Mouse (Mus musculus) urinary bladder, adult 2 months (tissue): ENCODE data around the gene Ggn. TPM values are rescaled to one million over a fixed set of nuclear protein-coding genes. Genes with fewer than 3 reads are reported as not detected.
"Not testable (repeated sequence)": the region's sequence is repeated elsewhere in the genome, so short reads cannot be mapped to it uniquely, and the experiment has no call there.

Experiments
- DNase-seq: peaks from one replicate; pipeline ENCODE4 v3.0.0; 2022; ENCODE audit warnings: low spot score
- polyA plus RNA-seq: library from polyadenylated mRNA; depleted of rRNA; stranded (reverse); fragments of >200 nt; gene quantifications from 2 replicates; pipeline ENCODE4 v1.2.3, GENCODE M21; 2012; rRNA removed

Ggn gene
- polyA plus RNA-seq = 0.69 and 1.1 TPM in 2 replicates

- peak; percentile 56 for DNase-seq
Measured at GRCm38 (mm10) chr7:29170066-29170754, at the start of gene Ggn, which contains the start of gene Spred3. Gene Ggn, plus strand, starts transcription at chr7:29170210. Gene Spred3, minus strand, starts transcription at chr7:29170411.

DNA sequence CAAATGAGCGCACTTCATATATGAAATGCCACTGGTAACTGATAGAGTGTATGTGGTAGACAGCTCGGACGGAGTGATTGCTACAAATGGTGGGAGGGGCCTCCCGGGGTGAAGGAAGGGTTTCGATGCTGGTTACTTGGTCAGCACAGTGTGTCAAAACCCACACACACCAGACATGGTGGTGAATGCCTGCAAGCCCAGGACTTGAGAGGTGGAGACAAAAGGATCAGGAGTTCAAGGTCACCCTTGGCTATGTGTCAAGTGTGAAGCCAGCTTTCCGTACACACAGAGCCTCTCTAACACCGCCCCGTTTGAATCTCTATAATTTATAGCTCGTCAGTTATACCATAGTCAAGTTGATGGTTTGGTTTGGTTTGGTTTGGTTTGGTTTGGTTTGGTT, 47.2 kb upstream of the Ggn start:
- no peak for DNase-seq

DNA sequence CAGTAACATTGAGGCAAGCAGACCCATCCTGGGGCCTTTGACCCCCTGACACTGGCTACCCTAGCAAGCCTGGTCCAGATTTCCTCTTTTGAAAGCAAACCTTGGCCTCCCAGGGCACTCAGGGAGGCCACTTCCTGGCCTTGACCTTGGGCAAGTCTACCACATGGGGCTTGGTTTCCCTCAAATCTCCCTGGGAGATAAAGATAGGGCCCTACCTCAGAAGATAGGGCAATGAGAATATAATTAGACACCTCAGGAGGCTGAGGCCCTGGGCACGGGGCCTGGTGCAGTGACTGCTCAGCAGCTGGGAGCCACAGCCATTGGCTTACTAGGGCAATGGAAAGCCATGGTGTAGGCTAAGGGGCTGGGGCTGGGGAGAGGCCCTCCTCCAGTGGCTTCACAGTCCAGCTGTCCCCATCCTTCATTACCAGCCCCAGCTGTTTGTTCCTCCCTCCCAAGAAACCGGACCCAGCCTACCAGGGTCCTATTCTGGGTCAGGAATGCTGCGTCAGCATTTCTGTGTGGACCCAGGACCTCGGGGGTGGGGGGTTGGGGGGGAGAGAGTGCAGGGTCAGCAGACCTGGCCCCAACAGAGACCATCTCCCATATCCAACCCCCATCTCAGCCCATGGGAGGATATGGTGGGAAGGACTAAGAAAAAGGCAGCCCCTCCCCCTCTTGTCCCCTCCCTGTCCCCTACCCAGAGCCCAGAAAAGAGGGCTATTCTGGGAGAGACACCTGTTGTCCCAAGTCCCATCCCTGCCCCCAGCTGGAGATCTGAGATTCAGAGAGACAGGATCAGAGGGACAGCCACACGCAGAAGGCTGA, 46.3 kb upstream of the Ggn start:
- DNase-seq = no peak

DNA sequence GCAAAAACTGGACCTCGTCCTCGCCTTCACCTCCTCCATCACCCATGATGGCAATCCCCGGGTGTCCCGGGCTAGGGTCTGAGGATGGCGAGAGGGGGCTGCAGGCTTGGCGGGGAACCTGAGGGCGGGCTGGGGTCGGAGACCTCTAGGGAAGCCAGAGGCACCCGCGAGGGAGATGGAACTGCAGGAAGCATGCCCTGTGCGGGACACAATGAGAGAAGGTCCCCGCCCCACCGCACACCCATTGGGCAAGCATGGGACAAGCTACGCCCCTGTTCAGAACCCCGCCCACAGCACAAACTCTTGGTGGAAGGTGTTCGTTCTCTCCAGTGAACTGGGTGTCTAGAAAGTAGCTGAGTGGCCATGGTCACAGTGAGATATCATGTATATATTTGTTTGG, 45.0 kb upstream of the Ggn start, which contains the start of gene Ryr1:
TSS of gene Ryr1 (minus strand) at position 210 of the 400 bp plus-strand sequence.
- no peak for DNase-seq

DNA sequence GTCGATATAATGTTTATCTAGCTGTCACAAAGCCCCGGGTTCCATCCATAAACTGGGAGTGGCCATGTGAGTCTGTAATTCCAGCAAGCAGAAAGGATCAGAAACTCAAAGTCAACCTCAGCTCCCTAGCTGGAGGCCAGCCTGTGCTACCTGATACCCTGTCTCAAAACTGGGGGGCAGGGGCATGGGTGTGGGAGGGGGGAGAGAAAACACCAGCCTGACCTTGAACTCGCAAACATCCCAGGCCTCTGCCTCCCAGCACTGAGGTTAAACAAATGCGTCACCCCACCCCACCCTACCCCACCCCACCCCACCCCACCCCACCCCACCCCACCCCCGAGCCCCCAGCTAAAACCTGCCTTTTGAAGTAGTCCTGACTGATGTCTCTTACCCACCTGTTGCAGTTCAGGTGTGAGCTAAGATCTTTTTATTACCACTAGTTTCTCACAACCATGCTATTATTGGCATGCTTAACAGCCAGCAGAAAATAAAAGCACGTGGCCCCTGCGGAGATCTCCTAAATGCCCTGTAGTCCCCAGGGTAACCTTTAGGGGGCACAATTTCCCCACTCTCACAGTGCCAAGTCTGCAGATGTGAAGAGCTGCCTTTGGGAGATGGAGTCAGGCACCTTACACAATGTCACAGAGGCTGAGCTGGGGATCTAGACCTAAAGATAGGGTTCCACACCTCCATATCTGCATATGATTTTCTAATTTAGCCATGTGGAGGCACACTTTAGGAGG, 43.7 kb upstream of the Ggn start:
- no peak for DNase-seq

DNA sequence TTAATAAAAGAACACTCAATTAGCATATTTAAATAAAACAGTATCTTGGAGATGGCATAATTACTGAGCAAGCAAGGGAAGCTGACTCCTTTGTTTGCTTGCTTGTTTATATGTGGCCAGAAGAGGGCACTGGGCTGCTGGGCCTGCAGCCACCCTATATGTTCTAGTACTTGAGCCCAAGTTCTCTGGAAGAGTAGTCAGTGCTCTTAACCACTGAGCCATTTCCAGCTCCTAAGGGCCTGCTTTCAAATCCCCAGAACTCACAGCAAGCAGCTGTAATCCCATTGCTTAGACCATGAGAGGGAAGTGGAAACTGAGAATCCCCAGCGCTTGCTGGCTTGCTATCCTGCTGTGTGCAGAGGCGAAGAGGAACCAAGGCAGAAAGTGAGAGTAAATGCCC, 41.3 kb upstream of the Ggn start:
- DNase-seq = no peak

DNA sequence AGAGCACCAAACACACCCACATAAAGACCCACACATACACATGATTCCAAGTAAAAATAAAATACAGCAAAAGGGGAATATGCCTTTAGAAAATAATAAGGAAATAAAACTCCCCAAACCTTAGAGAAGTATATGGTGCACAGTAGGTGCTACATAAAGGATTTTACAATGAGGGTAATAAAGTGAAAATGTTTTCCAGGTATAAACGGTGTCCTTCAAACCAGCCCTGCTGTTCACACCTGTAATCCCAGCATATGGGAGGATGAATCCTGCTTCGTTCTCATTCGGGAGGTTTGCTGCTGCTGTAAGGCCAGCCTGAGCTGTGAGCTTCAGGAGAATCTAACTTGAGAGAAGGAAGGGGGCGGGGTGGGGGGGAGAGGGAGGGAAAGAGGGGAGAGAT, 35.8 kb upstream of the Ggn start:
- no peak for DNase-seq

DNA sequence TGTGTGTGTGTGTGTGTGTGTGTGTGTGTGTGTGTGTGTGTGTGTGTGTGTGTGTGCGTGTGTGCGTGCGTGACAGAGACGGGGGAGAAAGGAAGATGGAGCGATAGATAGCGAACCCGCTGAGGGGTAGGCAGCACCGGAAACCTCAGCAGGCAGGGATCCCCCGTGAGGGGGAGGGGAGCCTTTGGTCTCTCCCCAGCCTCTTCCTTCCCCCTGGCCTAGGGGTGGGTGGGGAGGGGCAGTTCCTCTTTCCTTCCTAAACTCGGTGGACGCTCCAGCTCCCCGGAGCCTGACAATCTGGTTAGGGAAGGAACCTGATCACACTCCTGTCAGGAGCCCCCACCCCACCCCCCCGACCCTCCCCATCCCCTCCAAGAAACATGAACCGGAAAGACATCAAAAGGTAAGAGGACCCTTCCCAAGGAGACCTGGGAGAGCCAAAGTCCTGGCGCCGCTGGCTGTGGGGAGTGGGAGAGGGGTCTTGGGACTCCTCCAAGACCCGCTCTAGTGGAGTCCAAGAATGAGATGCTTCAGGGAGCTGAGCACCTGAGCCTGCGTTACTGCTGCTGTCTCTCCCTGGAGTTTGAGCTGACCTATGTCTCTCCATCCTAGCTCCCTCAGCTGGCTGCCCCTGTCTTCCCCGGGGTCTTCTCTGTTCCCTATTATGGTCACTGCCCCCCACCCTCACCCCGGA, 35.2 kb upstream of the Ggn start, which contains the start of gene Rasgrp4:
TSS of gene Rasgrp4 (plus strand) at position 159 of the 694 bp plus-strand sequence.
- DNase-seq = no peak

DNA sequence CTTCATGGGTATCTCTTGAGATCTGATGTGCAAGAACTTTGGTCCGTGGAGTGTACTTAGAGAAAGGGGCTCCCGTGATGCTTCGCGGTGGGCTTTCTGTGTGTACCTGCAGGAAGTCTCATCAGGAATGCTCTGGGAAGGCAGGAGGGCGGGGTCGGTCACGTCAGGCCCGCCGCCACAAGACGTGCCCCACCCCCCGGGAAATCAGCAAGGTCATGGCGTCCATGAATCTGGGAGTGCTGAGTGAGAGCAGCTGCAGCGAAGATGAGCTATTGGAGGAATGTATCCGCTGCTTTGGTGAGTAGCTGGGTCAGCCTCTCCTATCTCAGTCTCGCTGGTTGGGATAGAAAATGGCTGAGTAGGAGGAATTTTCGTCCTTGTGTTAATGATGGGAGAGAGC, 32.6 kb upstream of the Ggn start:
- no peak for DNase-seq

DNA sequence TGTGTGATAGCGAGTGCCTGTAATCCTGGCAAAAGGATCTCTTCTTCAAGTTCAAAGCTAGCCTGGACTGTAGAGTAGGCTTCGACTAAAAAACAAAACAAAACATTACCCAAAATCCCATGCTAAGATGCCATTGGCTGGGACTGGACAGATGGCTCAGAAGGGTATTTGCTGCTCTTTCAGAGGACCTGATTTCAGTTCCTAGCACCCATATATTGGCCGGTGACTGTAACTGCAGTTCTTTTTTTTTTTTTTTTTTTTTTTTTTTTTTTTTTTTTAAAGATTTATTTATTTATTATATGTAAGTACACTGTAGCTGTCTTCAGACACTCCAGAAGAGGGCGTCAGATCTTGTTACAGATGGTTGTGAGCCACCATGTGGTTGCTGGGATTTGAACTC, 30.8 kb upstream of the Ggn start:
- not testable (repeated sequence) for DNase-seq

DNA sequence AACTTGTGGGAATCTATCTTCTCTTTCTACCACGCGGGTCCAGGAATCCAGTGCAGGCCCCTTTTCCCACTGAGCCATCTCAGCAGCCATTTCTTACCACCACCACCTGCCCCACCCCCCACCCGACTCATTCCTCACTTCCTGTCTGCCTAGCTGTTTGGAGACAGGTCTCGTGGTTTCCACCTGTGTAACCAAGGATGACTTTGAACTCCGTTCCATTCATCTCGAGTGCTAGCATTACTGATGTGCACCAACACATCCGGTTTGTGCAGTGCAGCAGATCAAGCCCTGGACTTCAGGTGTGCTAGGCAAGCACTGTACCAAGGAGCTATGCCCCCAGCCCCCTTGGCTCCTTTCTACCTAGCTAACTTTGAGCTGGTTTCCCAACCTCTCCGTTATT, 28.6 kb upstream of the Ggn start:
- no peak for DNase-seq

- DNase-seq = no peak
Measured at GRCm38 (mm10) chr7:29144006-29144405, 26.0 kb upstream of the Ggn start.

- DNase-seq = no peak
Measured at GRCm38 (mm10) chr7:29146625-29147367, 23.2 kb upstream of the Ggn start.

DNA sequence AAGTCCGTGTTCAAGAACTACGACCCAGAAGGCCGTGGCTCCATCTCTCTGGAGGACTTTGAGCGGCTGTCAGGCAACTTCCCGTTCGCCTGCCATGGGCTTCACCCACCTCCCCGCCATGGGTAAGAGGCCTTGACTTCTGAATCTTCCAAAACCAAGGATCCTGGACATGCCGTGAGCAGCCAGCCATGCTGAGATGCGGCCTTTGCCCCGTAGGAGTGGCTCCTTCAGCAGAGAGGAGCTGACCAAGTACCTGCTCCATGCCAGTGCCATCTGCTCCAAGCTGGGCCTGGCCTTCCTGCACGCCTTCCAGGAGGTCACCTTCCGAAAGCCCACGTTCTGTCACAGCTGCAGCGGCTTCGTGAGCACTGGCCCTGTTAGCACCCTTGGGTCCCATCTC, 21.2 kb upstream of the Ggn start:
- DNase-seq = no peak

DNA sequence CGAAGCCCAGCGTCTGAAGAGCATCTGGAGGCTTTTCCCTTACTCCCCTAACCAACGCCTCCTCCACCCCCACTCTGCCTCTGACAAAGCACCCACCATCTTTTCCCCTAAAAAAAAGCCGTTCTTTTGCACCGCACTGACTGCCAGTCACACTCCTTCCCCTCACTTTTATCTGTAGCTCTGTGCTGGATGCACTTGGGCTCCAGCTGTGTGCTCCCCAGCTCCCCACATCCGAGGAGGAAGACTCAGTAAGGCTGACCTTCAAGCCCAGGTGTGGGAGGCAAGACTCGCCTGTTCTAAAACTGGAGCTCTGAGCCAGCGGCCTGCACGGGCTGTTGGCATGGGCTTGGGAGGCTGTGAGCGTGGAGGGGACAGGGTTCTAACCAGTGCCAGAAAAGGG, 18.5 kb upstream of the Ggn start:
- no peak for DNase-seq

DNA sequence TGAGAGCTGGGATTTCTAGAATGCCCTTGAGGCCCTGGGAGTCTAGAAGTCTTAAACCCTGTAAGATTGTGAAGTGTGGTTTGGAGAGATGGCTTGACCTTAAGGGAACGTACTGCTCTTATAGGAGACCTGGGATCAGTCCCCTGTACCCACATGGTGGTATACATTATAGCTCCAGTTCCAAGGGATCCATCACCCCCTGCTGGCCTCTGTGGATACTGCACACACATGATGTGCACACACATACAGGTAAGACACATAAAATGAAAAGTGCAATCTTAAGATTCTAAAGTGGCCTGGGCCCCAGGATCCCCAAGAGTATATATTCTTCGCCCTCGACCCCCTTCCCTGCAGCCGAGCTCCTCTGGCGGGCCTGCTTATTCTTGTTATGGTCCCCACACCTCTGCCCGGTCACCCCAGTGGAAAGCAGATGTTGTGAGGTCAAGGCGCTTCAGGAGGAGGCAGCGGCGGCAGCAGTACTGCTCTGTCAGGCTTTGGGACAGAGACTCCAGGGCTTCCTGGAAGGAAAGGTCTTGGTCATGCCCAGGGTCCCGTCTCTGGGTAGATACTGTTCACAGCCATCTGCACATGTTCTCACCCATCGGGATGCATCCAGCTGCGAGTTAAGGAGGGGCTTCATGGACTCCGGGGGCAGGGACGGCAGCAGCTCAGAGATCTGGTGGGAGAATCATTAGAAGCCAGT, 15.8 kb upstream of the Ggn start:
- DNase-seq = no peak

DNA sequence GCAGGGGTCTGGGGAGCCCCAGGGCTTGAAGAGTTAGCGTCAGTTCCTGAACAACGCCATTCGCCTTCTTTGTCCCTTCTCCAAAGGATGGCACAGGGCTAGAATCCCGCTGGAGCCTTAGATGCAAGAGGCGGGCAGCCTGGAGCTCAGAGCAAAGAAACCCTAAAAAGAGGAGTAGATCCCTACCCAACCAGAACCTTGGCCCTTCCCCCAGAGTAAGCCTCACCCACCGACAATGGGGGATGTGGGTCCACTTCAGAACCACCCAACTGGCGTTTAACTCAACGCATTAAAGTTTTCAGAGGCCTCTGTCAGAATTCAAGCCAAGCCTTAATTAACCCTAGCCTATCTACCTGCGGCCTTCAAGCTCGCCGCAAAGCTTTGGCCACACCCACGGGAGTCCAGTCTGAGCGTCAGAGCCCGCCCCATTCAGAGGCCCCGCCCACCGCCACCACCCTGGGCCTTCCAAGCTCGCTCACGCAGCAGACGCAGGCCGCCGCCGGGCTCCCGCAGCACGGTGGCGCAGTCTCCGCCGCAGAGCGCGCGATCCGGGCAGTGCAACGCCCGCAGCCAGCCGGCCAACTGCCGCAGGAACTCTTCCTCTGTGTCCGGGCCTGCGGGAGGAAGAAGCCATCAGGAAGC, 14.7 kb upstream of the Ggn start:
- DNase-seq = peak; percentile 81

GRCm38 (mm10) chr7:29155838-29156782, 13.9 kb upstream of the Ggn start, which contains the start of gene Fam98c:
Gene Fam98c, minus strand, starts transcription at chr7:29156234.
- DNase-seq = peak; percentile 71

GRCm38 (mm10) chr7:29158264-29158663, 11.7 kb upstream of the Ggn start:
- no peak for DNase-seq
